Mouse (Mus musculus): ENCODE results near the gene Avp.
"Not testable (repeated sequence)": the region's sequence is repeated elsewhere in the genome, so short reads cannot be mapped to it uniquely, and the experiment has no call there.

The Avp gene

DNA sequence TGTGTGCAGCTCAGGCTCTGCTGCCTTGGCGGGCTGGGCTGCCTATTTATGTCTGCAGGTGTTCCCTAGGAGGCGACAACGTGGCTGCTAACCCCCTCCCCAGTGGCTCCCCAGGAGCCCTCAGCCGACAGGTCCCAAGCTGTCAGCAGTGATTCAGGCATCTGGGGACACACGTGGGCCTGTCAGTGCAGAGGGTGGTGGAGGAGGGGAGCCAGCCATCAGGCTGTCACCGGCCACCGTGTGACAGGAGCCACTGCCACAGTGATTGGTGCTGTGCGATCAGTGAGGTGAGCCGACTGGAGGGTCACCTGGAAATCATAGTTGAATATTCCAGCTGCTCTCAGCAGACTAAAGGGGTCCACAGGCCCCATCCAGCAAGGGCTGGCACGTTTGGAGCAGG is at the start of gene Avp:
Gene Avp (minus strand): TSS at position 3 of the 400 bp plus-strand sequence.
- DNase-seq (ENCODE audit: low spot score), result no peak

DNA sequence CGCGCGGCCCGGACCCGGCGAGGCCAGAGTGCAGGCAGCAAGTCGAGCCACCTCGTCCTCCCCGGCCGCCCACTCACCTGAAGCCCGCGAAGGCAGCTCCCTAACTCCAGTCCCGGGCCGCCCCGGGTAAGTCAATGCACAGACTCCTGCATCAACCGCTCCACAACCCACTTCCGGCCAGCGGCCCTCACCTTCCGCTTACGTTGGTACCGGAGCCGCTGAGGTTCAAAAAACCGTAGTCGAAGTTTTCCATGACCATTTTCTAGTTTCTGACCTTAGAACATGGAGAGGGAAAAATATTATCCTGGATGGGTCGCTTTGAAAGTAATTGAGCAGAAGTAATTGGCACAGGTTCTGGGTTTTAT is 47.5 kb upstream of the Avp start, which contains the start of the genes Fastkd5 and Ubox5:
Gene Fastkd5 (minus strand): TSS at position 189 of the 365 bp plus-strand sequence.
Gene Ubox5 (minus strand): TSS at position 200 of the 365 bp plus-strand sequence.
- peak; percentile 90 for DNase-seq (ENCODE audit: low spot score)

DNA sequence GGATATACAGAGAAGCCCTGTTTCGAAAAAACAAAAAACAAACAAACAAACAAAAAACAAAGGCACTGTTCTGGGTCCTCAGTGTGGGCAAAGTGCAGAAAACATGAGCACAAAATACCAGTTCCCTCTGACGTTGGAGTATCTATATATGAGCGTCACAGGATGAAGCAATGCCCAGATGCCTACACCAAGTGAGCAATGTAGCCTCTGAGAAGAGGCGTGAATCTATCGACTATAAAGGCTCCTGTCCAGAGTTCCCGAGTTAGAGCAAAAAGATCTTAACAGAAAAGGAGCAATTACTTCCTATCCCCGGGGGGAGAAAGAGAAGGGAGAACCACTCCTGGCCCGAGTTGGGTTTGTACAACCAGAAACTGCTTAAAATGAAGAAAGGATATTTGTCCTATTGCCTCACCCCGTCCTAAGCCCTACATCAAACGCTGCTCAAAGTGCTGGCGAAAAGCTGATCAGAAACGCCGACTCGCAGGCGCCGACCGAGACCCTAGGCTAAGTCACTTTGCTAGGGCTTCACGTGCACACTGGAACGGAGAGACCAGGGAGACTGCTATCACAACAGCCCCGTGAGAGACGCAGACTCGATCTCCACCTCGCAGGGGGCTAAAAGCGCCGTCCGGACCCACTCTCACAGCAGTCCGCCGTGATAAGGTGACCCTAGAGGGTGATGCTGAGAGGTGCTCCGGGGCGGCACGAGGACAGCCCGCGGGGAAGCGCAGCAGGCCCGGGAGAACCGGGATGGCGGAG is 46.9 kb upstream of the Avp start:
- DNase-seq (ENCODE audit: low spot score), result no peak

GRCm38 (mm10) chr2:130628424-130628823 is 46.1 kb upstream of the Avp start:
- no peak for DNase-seq (ENCODE audit: low spot score)

DNA sequence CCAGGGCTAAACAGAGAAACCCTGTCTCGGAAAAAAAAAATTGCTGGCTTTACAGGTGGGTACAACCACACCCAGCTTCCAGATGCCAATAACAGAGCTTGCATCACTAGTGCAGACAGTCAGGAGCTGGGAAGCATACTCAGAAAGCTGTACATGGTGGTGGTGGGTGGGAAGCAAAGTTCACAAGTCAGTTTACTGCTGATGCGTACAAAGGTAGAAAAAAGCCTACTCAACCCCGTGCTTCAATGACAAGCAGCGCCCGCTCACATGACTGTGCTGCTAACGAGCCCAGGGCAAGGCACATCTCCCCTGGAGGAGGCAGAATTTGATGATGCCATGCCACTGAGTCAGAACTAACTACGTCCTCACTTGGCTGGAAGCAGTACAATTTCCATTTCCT is 36.6 kb upstream of the Avp start:
- DNase-seq (ENCODE audit: low spot score), result no peak

DNA sequence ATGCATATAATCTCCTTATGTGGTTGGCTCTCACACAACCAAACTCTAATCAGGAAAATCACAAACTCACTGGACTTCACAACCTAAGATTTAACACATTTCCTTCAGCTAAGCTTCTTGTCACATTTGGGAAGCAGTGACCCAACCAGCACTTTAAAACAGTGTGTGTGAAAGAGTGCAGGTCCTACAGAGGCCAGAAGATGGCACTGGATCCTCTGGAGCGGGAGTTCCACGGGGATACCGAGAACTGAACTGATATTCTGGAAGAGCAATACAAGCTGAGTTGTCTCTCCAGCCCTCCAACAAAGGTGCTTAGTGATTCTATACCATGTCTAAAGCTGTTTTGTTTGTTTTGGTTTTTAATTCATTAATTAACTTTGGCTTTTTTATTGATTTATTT is 30.7 kb upstream of the Avp start:
- DNase-seq (ENCODE audit: low spot score), result no peak

DNA sequence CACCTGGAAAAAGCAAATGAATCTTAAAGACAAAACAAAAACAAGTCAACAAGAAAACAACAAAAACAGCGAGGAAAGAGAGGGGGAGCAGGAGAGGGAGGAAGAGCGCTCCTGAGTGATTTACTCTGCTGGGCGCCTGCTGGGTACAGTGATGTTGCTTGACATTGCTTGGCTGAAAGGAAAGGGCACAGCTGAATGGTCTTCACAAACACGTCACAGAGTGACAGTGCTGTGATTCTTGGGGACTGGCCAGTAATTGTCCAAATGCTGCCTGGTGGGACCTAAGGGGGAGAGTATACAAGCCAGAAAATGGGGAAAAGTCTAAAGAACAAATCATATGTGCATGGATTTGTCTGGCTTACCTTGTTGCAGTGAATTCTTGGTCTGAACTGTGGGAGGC is 19.8 kb upstream of the Avp start:
- DNase-seq (ENCODE audit: low spot score), result no peak

GRCm38 (mm10) chr2:130598399-130598798 is 16.0 kb upstream of the Avp start:
- no peak for DNase-seq (ENCODE audit: low spot score)

DNA sequence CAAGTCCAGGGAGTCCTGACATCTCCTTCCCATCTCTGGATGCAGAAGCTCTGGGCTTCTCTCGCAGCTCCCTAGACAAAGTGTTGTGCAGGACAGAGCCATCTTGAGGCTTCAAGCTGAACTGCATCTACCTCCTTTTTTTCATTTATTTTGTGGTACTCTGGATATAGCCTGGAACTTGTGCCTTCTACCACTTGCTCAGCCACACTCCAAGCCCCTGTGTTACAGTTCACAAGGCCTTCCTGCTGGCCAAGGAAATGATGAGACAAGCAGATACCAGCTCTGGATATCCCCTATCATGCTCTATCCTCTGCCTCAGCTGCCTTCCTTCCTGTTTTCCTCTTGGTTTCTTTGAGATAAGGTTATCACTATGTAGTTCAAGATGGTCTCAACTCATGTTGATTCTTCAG is 15.3 kb upstream of the Avp start:
- DNase-seq (ENCODE audit: low spot score), result no peak

DNA sequence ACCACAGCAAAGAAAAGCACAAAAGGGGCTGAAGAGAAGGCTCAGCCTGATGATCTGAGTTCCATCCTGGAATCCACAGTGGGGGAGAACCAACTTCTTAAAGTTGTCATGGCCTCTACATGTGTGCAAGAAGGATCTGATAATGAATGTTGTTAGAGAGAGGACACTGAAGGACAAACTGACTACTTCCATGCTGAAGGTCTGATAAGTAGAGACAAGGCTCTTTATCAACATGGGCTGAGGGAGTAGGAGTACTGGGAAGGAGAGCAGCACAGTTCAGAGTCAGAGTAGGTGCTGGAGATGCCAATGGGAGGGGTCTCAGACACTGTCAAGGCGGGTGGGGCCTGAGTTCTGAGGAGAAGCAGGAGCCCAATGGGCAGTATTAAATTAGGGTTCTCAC is 13.2 kb upstream of the Avp start:
- DNase-seq (ENCODE audit: low spot score), result no peak

DNA sequence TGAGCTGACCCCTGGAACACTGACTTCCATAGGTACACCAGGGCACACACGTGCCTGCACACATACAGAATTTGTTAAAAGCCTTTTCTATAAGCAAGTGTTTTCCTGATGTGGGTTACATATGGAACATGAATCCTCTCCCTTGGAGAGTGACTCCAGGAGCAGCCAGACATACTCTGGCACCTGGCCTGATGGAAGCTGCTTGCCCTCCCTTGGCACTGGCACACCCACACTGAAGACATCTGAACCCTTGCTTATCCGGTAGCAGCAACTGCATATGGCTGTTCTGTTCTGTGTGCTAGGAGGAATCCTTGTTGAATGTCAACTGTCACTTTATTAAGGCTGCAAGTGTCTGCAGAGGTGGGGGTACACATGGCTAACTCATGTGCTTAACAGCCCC is 8.7 kb upstream of the Avp start:
- no peak for DNase-seq (ENCODE audit: low spot score)

DNA sequence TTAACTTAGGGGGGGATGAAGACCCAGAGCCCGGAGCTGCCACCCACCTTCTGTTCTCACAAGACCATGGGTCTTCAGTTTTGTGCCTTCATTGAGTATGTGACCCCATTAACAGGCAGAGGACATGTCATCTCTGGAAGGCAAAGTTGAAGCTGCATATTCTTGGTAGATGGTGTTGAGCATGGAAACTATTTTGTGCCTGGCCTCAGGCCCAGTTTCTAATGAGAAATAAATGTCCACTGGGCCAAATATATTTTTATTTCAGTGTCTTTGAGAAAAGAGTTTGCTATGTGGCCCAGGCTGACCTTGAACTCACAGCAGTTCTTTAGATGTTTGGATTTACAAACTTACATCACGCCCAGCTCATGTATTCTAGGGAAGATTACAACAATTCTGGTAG is 7.4 kb upstream of the Avp start:
- DNase-seq (ENCODE audit: low spot score), result no peak

DNA sequence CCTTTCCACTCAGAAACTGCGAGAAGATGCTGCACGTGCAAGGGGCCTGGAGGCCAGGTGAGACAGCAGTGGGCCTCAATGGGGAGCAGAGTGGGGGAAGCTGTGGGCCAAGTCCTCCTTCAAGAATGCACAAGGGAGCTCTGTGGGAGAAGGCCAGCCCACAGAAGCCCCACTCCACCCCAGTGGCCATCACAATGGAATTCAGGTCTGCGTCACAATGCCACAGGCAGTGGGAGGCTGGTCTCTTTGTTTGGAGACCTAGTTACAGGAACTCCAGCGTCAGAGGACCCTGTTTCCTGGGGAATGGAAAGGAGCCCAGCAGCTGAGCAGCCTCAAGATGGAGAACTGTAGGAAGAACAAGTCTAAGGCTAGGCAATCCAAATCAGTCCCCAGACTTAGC is 6.8 kb upstream of the Avp start:
- no peak for DNase-seq (ENCODE audit: low spot score)

DNA sequence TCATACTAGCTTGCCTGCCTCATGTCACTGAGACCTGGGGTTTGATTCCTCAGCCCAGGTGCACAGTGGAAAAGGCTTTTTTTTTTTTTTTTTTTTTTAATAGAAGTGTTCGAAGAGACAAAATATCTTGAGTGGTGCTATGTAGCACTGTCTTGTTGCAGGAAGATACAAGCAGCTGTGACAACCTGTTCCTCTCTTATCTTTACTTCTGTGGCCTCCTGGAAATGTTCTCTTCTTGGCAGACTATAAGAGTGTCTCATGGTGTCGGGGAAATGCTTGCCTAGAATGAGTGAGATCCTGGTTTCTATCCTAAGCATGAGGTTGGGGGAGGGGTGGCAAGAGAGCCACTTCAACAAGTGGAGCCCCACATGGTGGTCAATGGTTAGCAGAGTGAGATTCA is 6.0 kb upstream of the Avp start:
- DNase-seq (ENCODE audit: low spot score), result no peak

DNA sequence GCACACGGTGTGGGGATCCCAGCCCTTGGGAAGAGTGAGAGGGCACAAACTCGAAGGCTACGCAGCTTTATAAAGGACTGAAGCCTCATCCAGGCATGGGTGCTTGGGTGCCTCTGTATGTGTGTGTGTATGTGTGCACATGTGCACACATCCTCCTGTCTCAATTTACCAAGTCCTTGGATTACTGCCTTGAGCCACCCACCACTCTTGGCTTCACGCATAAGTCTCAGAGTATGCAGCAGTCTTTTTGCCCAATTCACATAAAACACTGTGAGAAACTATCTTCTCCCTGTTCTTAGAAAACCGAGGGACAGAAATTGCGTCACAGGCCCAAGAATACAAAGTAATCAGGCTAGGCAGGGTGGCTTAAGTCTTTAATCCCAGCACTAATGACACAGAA is 3.7 kb upstream of the Avp start:
- DNase-seq (ENCODE audit: low spot score), result no peak

- DNase-seq (ENCODE audit: low spot score), result no peak
Observed at GRCm38 (mm10) chr2:130583902-130584560, 1.7 kb upstream of the Avp start.

- no peak for DNase-seq (ENCODE audit: low spot score)
Observed at GRCm38 (mm10) chr2:130581201-130581600, 1.2 kb downstream of the Avp start.

DNA sequence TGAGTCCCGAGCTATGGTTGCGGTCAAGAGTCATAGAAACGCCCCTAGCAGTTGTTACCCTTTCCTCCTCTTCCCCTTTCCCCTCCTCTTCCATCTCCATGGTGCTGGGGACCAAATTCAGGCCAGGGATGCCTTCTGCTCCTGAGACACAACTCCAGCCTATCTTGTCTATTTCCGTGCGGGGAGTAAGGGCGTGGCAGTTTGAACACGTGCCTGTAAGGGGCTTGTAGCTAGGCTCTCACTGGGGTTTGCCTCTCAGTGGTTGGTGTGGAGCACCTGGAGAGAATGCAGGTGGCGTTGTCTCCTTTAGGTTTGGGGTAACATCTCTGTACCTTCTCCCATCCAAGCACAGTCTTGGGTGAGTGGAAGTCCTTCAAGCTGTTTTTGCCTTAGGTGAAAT is 2.6 kb downstream of the Avp start:
- no peak for DNase-seq (ENCODE audit: low spot score)

DNA sequence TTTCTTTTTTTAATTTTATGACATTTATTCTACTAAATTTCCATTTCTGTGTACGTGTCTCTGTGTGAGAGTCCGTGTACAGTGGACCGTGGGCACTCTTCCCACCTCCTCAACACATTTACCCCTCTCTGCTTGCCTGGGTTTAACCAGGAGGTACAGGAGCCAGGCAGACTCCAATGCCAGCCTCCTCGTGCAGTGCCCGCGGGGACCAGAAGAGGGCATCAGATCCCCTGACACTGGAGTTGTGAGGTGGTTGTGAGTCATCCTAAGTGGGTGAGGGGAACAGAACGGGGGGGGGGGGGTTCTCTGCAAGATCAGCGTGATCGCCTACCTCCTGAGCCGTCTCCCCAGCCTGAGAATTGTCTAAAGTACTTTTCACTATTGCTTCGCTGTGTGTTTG is 4.2 kb downstream of the Avp start:
- DNase-seq (ENCODE audit: low spot score), result peak; percentile 42

GRCm38 (mm10) chr2:130577632-130578031 is 4.7 kb downstream of the Avp start:
- no peak for DNase-seq (ENCODE audit: low spot score)

DNA sequence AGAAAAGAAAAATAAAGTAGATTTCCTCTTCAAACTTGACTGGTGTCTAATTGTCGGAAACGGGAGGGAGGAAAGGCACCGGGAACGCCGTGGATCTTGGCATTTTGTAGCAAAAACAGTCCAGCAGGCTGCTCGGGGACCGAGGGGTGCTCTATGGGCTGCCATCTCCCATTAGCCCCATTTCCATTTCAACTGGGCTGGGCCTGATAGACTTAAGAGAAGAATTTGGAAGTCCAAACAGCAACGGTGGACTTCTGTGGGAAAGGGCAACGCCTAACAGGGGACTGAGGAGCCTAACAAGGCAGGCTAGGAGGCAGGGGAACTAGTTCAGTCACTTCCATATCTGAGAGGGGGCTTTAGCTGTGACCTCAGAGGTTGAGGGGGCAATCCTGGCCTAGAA is 5.3 kb downstream of the Avp start:
- no peak for DNase-seq (ENCODE audit: low spot score)

DNA sequence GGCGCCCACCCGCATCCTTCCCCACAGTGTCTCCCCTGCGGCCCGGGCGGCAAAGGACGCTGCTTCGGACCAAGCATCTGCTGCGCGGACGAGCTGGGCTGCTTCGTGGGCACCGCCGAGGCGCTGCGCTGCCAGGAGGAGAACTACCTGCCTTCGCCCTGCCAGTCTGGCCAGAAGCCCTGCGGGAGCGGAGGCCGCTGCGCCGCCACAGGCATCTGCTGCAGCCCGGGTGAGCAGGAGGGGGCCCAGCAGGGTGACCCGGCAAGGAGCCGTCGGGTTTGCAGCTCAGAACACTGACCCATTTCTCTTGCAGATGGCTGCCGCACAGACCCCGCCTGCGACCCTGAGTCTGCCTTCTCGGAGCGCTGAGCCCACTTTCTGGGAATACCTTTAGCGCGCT is 5.8 kb downstream of the Avp start:
- not testable (repeated sequence) for DNase-seq (ENCODE audit: low spot score)

DNA sequence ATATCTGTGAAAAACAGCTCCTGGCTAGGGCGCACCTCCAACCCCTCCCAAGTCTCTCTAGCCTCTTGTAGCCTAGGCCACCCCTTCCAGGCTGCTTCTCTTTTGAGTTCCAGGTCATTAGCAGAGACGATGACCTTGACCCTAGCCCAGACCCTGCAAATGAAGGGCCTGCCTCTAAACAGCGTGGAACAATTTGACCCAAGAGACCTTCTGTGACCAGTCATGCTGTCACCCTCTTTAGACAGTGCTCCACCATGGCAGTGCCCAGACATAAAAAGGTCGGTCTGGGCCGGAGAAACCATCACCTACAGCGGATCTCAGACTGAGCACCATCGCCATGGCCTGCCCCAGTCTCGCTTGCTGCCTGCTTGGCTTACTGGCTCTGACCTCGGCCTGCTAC is 6.5 kb downstream of the Avp start, which contains the start of gene Oxt:
Gene Oxt (plus strand): TSS at position 301 of the 400 bp plus-strand sequence.
- no peak for DNase-seq (ENCODE audit: low spot score)

DNA sequence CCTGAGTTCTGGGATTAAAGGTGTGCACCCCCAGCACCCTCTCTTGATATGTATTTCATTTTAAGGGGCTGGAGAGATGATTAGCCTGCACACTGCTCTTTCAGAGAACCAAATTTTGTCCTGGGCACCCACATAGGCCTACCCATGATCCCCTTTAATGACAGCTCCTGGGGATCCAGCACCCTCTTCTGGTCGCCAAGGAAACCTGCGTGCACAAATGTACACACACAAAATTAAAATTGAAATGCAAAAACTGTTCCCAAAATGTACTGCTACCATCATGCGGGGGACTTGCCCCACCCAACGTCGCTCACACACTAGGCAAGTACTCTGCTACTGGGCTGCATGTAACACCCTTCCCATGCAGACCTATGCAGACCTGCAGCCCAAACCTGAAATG is 7.4 kb downstream of the Avp start:
- DNase-seq (ENCODE audit: low spot score), result no peak

All from testis, postnatal 14 days (tissue).